Mouse (Mus musculus) MEL (cell line): ENCODE results near the gene Fndc3b. TPM values are rescaled to one million over a fixed set of nuclear protein-coding genes. Genes with fewer than 3 reads are reported as not detected.

Source experiments
- DNase-seq: peaks from one replicate; pipeline ENCODE4 v3.0.0; 2011; ENCODE audit warnings: low read depth, low spot score
- H3K27ac ChIP-seq: 2 replicates; pipeline ENCODE4 v1.5.1; 2012; ENCODE audit warnings: low read depth, mild to moderate bottlenecking, control low read depth, low read length, moderate library complexity; ENCODE audit not compliant: control insufficient read depth
- H3K27me3 ChIP-seq, 2 experiments: fragments of 150-350 bp in 1 of 2; sonication (generic) in 1 of 2; 2 replicates each; pipeline ENCODE4 v1.6.1; 2012; ENCODE audit warnings: low read length in 2 of 2, mild to moderate bottlenecking in 2 of 2, improper control_type of control experiment in 1 of 2, moderate library complexity in 1 of 2; ENCODE audit not compliant: insufficient read depth in 2 of 2, control insufficient read depth in 1 of 2
- H3K36me3 ChIP-seq, 2 experiments: 2 replicates each; pipeline ENCODE4 v1.6.1; 2012 to 2014; ENCODE audit warnings: low read length in 2 of 2, improper control_type of control experiment in 1 of 2, inconsistent platforms in 1 of 2, mild to moderate bottlenecking in 1 of 2; ENCODE audit not compliant: insufficient read depth in 2 of 2, control insufficient read depth in 1 of 2
- H3K4me1 ChIP-seq, 2 experiments: fragments of 150-350 bp in 1 of 2; sonication (generic) in 1 of 2; 2 replicates each; pipeline ENCODE4 v1.6.1; 2012; ENCODE audit warnings: low read length in 2 of 2, improper control_type of control experiment in 1 of 2, mild to moderate bottlenecking in 1 of 2; ENCODE audit not compliant: insufficient read depth in 2 of 2, control insufficient read depth in 1 of 2
- H3K4me3 ChIP-seq, 2 experiments: fragments of 150-350 bp in 1 of 2; sonication (generic) in 1 of 2; 2 replicates each; pipeline ENCODE4 v1.5.1; 2012; ENCODE audit warnings: low read depth in 2 of 2, low read length in 2 of 2, mild to moderate bottlenecking in 2 of 2, moderate library complexity in 2 of 2, control low read depth in 1 of 2, improper control_type of control experiment in 1 of 2; ENCODE audit not compliant: control insufficient read depth in 1 of 2, insufficient read depth in 1 of 2
- H3K79me2 ChIP-seq: 2 replicates; pipeline ENCODE4 v1.6.1; 2012; ENCODE audit warnings: mild to moderate bottlenecking, low read length, moderate library complexity; ENCODE audit not compliant: control insufficient read depth, poor library complexity, insufficient read depth
- H3K9ac ChIP-seq: 2 replicates; pipeline ENCODE4 v1.6.1; 2012; ENCODE audit warnings: low read depth, mild to moderate bottlenecking, control low read depth, low read length, moderate library complexity; ENCODE audit not compliant: control insufficient read depth, poor library complexity, severe bottlenecking
- H3K9me3 ChIP-seq: fragments of 150-350 bp; sonication (generic); replicated peaks from 2 replicates; pipeline ENCODE4 v1.6.1; 2012; ENCODE audit warnings: mild to moderate bottlenecking, low read length, improper control_type of control experiment, moderate library complexity; ENCODE audit not compliant: insufficient read depth
- CHD2 ChIP-seq: IDR thresholded peaks from 2 replicates; pipeline ENCODE4 v1.6.1; 2011; ENCODE audit warnings: low read length, improper control_type of control experiment
- CTCF ChIP-seq, 3 experiments: IDR thresholded peaks in 2 of 3; conservative IDR thresholded peaks in 1 of 3; 2 replicates each; pipeline ENCODE4 v1.5.1; 2011 to 2012; ENCODE audit warnings: low read length in 3 of 3, low read depth in 2 of 3, mild to moderate bottlenecking in 2 of 3, improper control_type of control experiment in 1 of 3, inconsistent platforms in 1 of 3, mixed read lengths in 1 of 3, moderate library complexity in 1 of 3; ENCODE audit not compliant: control insufficient read depth in 1 of 3, insufficient read depth in 1 of 3, poor library complexity in 1 of 3, severe bottlenecking in 1 of 3
- E2F4 ChIP-seq: IDR thresholded peaks from 2 replicates; pipeline ENCODE4 v1.6.1; 2011; ENCODE audit warnings: low read depth, low read length, improper control_type of control experiment, borderline replicate concordance
- ELF1 ChIP-seq: IDR thresholded peaks from 2 replicates; pipeline ENCODE4 v1.6.1; 2014; ENCODE audit warnings: low read depth, mild to moderate bottlenecking, inconsistent platforms, low read length, improper control_type of control experiment, moderate library complexity
- EP300 ChIP-seq, 2 experiments: IDR thresholded peaks; 2 replicates each; pipeline ENCODE4 v1.6.1; 2011; ENCODE audit warnings: improper control_type of control experiment in 2 of 2, low read length in 2 of 2, low read depth in 1 of 2, mild to moderate bottlenecking in 1 of 2
- ETS1 ChIP-seq: IDR thresholded peaks from 2 replicates; pipeline ENCODE4 v1.6.1; 2012; ENCODE audit warnings: low read depth, mild to moderate bottlenecking, inconsistent platforms, low read length, improper control_type of control experiment, moderate library complexity
- GABPA ChIP-seq: IDR thresholded peaks from 2 replicates; pipeline ENCODE4 v1.6.1; 2012; ENCODE audit warnings: low read depth, mild to moderate bottlenecking, inconsistent platforms, low read length, improper control_type of control experiment, moderate library complexity
- GATA1 ChIP-seq: IDR thresholded peaks from 2 replicates; pipeline ENCODE4 v1.6.1; 2011; ENCODE audit warnings: low read depth, low read length, improper control_type of control experiment
- HCFC1 ChIP-seq: IDR thresholded peaks from 2 replicates; pipeline ENCODE4 v1.6.1; 2012; ENCODE audit warnings: low read depth, mild to moderate bottlenecking, inconsistent platforms, low read length, improper control_type of control experiment, moderate library complexity
- JUND ChIP-seq: IDR thresholded peaks from 2 replicates; pipeline ENCODE4 v1.6.1; 2011; ENCODE audit warnings: low read depth, mild to moderate bottlenecking, improper control_type of control experiment, low read length
- MAX ChIP-seq: IDR thresholded peaks from 2 replicates; pipeline ENCODE4 v1.6.1; 2011; ENCODE audit warnings: low read length, improper control_type of control experiment
- MXI1 ChIP-seq: IDR thresholded peaks from 2 replicates; pipeline ENCODE4 v1.6.1; 2011; ENCODE audit warnings: mild to moderate bottlenecking, low read depth, low read length, improper control_type of control experiment
- MYB ChIP-seq: IDR thresholded peaks from 2 replicates; pipeline ENCODE4 v1.6.1; 2011; ENCODE audit warnings: mild to moderate bottlenecking, low read depth, low read length, improper control_type of control experiment
- MYC ChIP-seq: IDR thresholded peaks from 2 replicates; pipeline ENCODE4 v1.6.1; 2011; ENCODE audit warnings: low read depth, mild to moderate bottlenecking, low read length, improper control_type of control experiment, moderate library complexity
- NELFE ChIP-seq: IDR thresholded peaks from 2 replicates; pipeline ENCODE4 v1.6.1; 2011; ENCODE audit warnings: low read depth, low read length, improper control_type of control experiment
- RCOR1 ChIP-seq: IDR thresholded peaks from 2 replicates; pipeline ENCODE4 v1.6.1; 2012; ENCODE audit warnings: low read depth, mild to moderate bottlenecking, inconsistent platforms, low read length, improper control_type of control experiment
- SIN3A ChIP-seq: IDR thresholded peaks from 2 replicates; pipeline ENCODE4 v1.6.1; 2012; ENCODE audit warnings: low read length, improper control_type of control experiment, inconsistent platforms
- SMC3 ChIP-seq: IDR thresholded peaks from 2 replicates; pipeline ENCODE4 v1.6.1; 2011; ENCODE audit warnings: low read depth, low read length, improper control_type of control experiment
- TBP ChIP-seq: IDR thresholded peaks from 2 replicates; pipeline ENCODE4 v1.8.0; 2011; ENCODE audit warnings: low read depth, low read length, improper control_type of control experiment
- TCF12 ChIP-seq: IDR thresholded peaks from 2 replicates; pipeline ENCODE4 v1.6.1; 2014; ENCODE audit warnings: low read depth, mild to moderate bottlenecking, inconsistent platforms, low read length, improper control_type of control experiment, moderate library complexity
- USF1 ChIP-seq: IDR thresholded peaks from 2 replicates; pipeline ENCODE4 v1.6.1; 2014; ENCODE audit warnings: low read depth, mild to moderate bottlenecking, inconsistent platforms, low read length, improper control_type of control experiment, moderate library complexity
- USF2 ChIP-seq, 2 experiments: IDR thresholded peaks; 2 replicates each; pipeline ENCODE4 v1.6.1; 2011 to 2012; ENCODE audit warnings: improper control_type of control experiment in 2 of 2, low read length in 2 of 2, borderline replicate concordance in 1 of 2, inconsistent platforms in 1 of 2, low read depth in 1 of 2, mild to moderate bottlenecking in 1 of 2; ENCODE audit not compliant: insufficient read depth in 1 of 2
- ZKSCAN1 ChIP-seq: IDR thresholded peaks from 2 replicates; pipeline ENCODE4 v1.6.1; 2012; ENCODE audit warnings: low read depth, mild to moderate bottlenecking, inconsistent platforms, low read length, improper control_type of control experiment, moderate library complexity
- ZMIZ1 ChIP-seq: IDR thresholded peaks from 2 replicates; pipeline ENCODE4 v1.6.1; 2012; ENCODE audit warnings: low read depth, mild to moderate bottlenecking, inconsistent platforms, low read length, improper control_type of control experiment, moderate library complexity
- polyA plus RNA-seq, 2 experiments: library from polyadenylated mRNA; stranded (reverse) in 1 of 2; unstranded in 1 of 2; fragments of >175 nt in 1 of 2; fragments of >200 nt in 1 of 2; gene quantifications; 2 replicates each; pipeline versions ENCODE4 v1.2.1 to v1.2.4; 2012; ENCODE audit warnings: low replicate concordance in 2 of 2, low read depth in 1 of 2; ENCODE audit not compliant: insufficient read length in 2 of 2, insufficient read depth in 1 of 2, missing spikeins in 1 of 2
- total RNA-seq: library from RNA; depleted of rRNA; stranded (reverse); fragments of 300-350 nt; gene quantifications from 2 replicates; pipeline ENCODE4 v1.2.3, GENCODE M21; 2012

Fndc3b gene
- total and polyA plus RNA-seq, 3 experiments = not detected

DNA sequence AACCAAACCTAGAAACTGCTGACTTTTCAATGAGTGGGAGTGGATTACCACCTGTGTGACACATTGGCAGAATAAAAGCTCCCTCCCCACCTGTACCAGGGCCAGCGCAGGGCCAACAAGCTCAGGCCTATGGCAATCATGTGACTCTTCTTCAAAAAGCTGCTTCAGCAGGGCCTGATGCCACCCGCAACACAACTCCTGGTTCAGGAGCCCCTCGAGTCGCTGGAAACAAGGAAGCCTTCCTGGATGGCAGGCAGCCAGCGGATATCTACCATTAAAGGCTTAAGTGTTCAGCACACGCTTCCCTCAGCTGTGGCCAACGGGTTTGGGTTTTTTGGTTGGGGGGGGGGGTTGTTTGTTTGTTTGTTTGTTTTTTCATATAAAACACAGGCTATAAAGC lies 37.4 kb downstream of the Fndc3b start:
- H3K27ac ChIP-seq = no peak overlapping the region
- H3K9ac ChIP-seq = no peak overlapping the region
- H3K79me2 ChIP-seq = no peaks in the 10 kb centered on the region
- no peak for TF ChIP-seq E2F4
- no peak for TF ChIP-seq ZKSCAN1
- no peak for TF ChIP-seq NELFE
- no peak for TF ChIP-seq CHD2
- TF ChIP-seq MYB = no peak
- no peak for TF ChIP-seq ZMIZ1
- no peak for TF ChIP-seq GATA1
- TF ChIP-seq HCFC1 = no peak
- no peak for TF ChIP-seq ETS1
- no peak for TF ChIP-seq USF2 (IDR thresholded peaks at IDR 0.05; ENCODE audit: borderline replicate concordance in 1 of 2, insufficient read depth in 1 of 2, low read depth in 1 of 2, low read length in 2 of 2)
- no peak for TF ChIP-seq MXI1
- TF ChIP-seq TCF12 = no peak
- TF ChIP-seq SMC3 = no peak
- TF ChIP-seq USF1 = no peak
- no peak for TF ChIP-seq JUND
- TF ChIP-seq MAX = no peak
- no peak for TF ChIP-seq RCOR1
- TF ChIP-seq MYC = no peak
- TF ChIP-seq EP300 (IDR thresholded peaks at IDR 0.05; ENCODE audit: low read depth in 1 of 2, low read length in 2 of 2) = no peak
- DNase-seq = no peak
- H3K4me3 ChIP-seq = no peak overlapping the region
- H3K4me1 ChIP-seq = no peaks in the 10 kb centered on the region
- no peaks in the 10 kb centered on the region for H3K27me3 ChIP-seq
- no peaks in the 10 kb centered on the region for H3K36me3 ChIP-seq
- H3K9me3 ChIP-seq = no peaks in the 10 kb centered on the region

- no peaks in the 10 kb centered on the region for H3K36me3 ChIP-seq
- no peaks in the 10 kb centered on the region for H3K4me1 ChIP-seq
- no peaks in the 10 kb centered on the region for H3K27me3 ChIP-seq
- no peak overlapping the region for H3K9ac ChIP-seq
- no peaks in the 10 kb centered on the region for H3K79me2 ChIP-seq
- TF ChIP-seq GABPA (no peak), SIN3A (no peak), CHD2 (no peak), HCFC1 (no peak), E2F4 (no peak), EP300 (IDR thresholded peaks at IDR 0.05; ENCODE audit: low read depth in 1 of 2, low read length in 2 of 2) (no peak), TBP (no peak), CTCF (IDR thresholded peaks at IDR 0.05 in 2 of 3, conservative IDR thresholded peaks at IDR 0.05 in 1 of 3; ENCODE audit: control insufficient read depth in 1 of 3, insufficient read depth in 1 of 3, low read depth in 2 of 3, low read length in 3 of 3, poor library complexity in 1 of 3, severe bottlenecking in 1 of 3) (no peak), USF1 (no peak), ELF1 (no peak)
- no peak overlapping the region for H3K4me3 ChIP-seq
- H3K27ac ChIP-seq = no peak overlapping the region
- DNase-seq = no peak
- no peaks in the 10 kb centered on the region for H3K9me3 ChIP-seq
These were observed 40.7 kb downstream of the Fndc3b start for GRCm38 (mm10) chr3:27670416-27670815.
